Mouse (Mus musculus): ENCODE measurements at regions not wholly inside any gene's neighbourhood (a gene's known extent, or its start where the extent isn't known, plus 50 kb on each side); places are given as distances from the start of the nearest gene placed in this dataset.

DNA sequence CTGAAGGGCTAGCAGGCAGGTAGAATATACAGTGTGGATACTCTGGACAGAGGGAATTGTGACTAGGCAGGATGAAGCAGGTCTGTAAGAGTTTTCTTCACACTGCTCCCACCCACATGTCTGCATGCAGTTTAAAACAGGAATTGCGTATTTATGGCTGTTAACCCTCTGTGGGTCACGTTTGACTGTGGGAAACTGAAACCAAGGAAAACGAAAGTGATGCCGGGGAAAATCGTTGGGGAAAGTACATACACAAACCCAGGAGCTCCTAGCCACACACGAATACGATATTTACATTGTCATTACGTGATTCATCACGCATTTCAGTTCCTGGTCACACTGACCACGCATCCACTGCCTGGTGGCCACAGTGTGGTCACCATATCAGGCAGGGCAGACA is 170.6 kb upstream of the Spdye4c start:
- no peaks in the 10 kb centered on the region for H3K36me3 ChIP-seq (ENCODE audit: insufficient read depth, low read length)
- no peaks in the 10 kb centered on the region for H3K9me3 ChIP-seq (replicated peaks; ENCODE audit: low read length)
- no peak overlapping the region for H3K9ac ChIP-seq (ENCODE audit: low read depth, low read length)
- TF ChIP-seq CTCF (IDR thresholded peaks at IDR 0.05; ENCODE audit: low read depth), result no peak
- H3K4me2 ChIP-seq (ENCODE audit: low read length), result no peak overlapping the region
- WGBS, result 47% methylated on average over 10 of the region's 10 CpGs
- no peaks in the 10 kb centered on the region for H3K4me1 ChIP-seq (replicated peaks; ENCODE audit: insufficient read depth, low read length)
- no peak overlapping the region for H3K27ac ChIP-seq
- DNase-seq (ENCODE audit: low spot score) (no peak), ATAC-seq (replicated peaks; ENCODE audit: low FRiP score, low read depth) (no peak)
- H3K4me3 ChIP-seq (replicated peaks; ENCODE audit: low read depth, low read length), result no peak overlapping the region
- H3K27me3 ChIP-seq (ENCODE audit: insufficient read depth, low read length), result no peaks in the 10 kb centered on the region

DNA sequence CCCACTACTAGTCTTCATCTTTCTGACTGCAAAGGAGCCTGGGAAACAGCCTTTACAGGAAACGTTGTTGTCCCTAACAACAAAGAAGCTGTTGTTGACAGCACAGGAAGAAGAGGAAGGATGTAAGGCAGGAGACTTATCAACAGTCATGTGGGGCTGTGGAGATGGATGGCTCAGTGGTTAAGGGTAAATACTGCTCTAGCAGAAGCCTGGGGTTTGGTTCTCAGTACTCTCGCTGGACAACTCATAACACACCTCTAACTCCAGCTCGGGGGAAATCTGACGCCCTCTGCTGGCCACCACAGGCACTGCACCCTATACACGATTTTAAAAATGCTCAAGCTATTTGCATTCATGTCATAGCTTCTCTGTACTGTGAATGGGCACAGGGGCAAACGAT is 168.3 kb upstream of the Spdye4c start:
- DNase-seq (ENCODE audit: low spot score), result no peak
- peak; percentile 63 for TF ChIP-seq CTCF (IDR thresholded peaks at IDR 0.05; ENCODE audit: low read depth)
- H3K4me3 ChIP-seq (replicated peaks; ENCODE audit: low read depth, low read length), result no peak overlapping the region
- no peak for ATAC-seq (replicated peaks; ENCODE audit: low FRiP score, low read depth)
- no peaks in the 10 kb centered on the region for H3K9me3 ChIP-seq (replicated peaks; ENCODE audit: low read length)
- no peaks in the 10 kb centered on the region for H3K36me3 ChIP-seq (ENCODE audit: insufficient read depth, low read length)
- no peaks in the 10 kb centered on the region for H3K27me3 ChIP-seq (ENCODE audit: insufficient read depth, low read length)
- H3K4me2 ChIP-seq (ENCODE audit: low read length), result no peak overlapping the region
- H3K27ac ChIP-seq, result no peak overlapping the region
- H3K9ac ChIP-seq (ENCODE audit: low read depth, low read length), result no peak overlapping the region
- WGBS, result 54% methylated on average over 6 of the region's 6 CpGs
- H3K4me1 ChIP-seq (replicated peaks; ENCODE audit: insufficient read depth, low read length), result 0 out of 2 replicates have a peak, but pooled peaks cover under 1% of the 10 kb centered on the region

DNA sequence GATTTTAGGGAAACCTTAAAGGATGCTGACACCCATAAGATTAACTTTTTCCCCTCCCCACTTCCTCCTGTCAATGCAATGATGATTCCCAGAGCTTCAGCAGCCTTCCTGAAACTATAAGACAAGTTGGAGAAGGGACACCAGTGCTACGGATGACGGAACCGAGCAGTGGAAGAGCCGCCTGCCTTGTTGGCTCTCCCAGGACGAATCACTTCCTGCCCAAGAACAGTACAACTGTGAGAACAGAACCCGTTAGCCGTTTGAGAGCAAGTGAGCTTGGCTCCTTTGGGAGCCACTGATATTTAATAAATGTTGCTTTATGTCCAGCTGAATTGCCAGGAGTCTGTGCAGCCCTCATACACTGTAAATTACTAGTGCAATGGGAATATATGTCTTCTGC is 166.8 kb upstream of the Spdye4c start:
- Histone ChIP-seq H3K4me1 (replicated peaks; ENCODE audit: insufficient read depth, low read length) (peaks cover 8% of the 10 kb centered on the region; the same call in 1 of the 2 replicates), H3K27me3 (ENCODE audit: insufficient read depth, low read length) (no peaks in the 10 kb centered on the region), H3K9ac (ENCODE audit: low read depth, low read length) (no peak overlapping the region), H3K4me3 (replicated peaks; ENCODE audit: low read depth, low read length) (no peak overlapping the region), H3K4me2 (ENCODE audit: low read length) (no peak overlapping the region), H3K9me3 (replicated peaks; ENCODE audit: low read length) (no peaks in the 10 kb centered on the region), H3K27ac (no peak overlapping the region), H3K36me3 (ENCODE audit: insufficient read depth, low read length) (no peaks in the 10 kb centered on the region)
- ATAC-seq (replicated peaks; ENCODE audit: low FRiP score, low read depth) (no peak), DNase-seq (ENCODE audit: low spot score) (no peak)
- 44% methylated on average over 7 of the region's 7 CpGs for WGBS
- no peak for TF ChIP-seq CTCF (IDR thresholded peaks at IDR 0.05; ENCODE audit: low read depth)

DNA sequence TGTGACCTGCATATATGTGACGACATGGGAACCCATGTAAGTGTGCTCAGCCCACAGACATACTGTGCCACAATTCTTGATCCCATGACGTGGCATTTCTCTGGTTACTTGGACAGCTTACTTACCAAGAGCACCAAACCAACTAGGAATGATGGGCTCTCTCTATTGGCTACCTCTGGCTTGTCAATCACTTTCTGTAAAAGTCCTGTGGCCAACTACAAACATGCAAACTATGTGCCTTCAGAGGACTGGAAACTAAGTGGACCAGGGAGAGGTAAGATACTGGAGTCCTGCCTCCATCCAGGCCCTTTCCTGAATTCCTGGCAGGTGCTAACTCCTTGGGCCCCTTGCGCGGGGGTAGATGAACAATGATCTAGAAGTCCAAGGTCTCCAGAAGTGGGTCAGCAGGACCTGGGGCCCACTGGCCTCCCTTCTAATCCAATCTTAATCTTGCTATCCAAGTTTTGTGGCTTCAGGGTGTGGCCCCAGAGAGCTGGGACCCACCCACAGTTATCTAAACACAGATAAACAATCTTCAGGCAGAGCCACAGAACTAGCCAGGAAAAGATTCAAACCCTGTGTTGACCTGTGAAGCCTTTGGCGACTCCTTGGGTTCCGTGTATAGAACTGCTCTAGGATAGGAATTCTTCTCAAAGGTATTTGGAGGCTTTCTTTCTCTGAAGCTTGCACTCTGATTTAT is 163.7 kb upstream of the Spdye4c start:
- WGBS, result 82% methylated on average over 6 of the region's 6 CpGs
- no peaks in the 10 kb centered on the region for H3K36me3 ChIP-seq (ENCODE audit: insufficient read depth, low read length)
- no peak overlapping the region for H3K4me2 ChIP-seq (ENCODE audit: low read length)
- TF ChIP-seq CTCF (IDR thresholded peaks at IDR 0.05; ENCODE audit: low read depth), result no peak
- H3K4me3 ChIP-seq (replicated peaks; ENCODE audit: low read depth, low read length), result no peak overlapping the region
- peaks cover 8% of the 10 kb centered on the region; the same call in 1 of the 2 replicates for H3K4me1 ChIP-seq (replicated peaks; ENCODE audit: insufficient read depth, low read length)
- DNase-seq (ENCODE audit: low spot score) (no peak), ATAC-seq (replicated peaks; ENCODE audit: low FRiP score, low read depth) (no peak)
- no peaks in the 10 kb centered on the region for H3K9me3 ChIP-seq (replicated peaks; ENCODE audit: low read length)
- no peak overlapping the region for H3K27ac ChIP-seq
- no peaks in the 10 kb centered on the region for H3K27me3 ChIP-seq (ENCODE audit: insufficient read depth, low read length)
- H3K9ac ChIP-seq (ENCODE audit: low read depth, low read length), result no peak overlapping the region

DNA sequence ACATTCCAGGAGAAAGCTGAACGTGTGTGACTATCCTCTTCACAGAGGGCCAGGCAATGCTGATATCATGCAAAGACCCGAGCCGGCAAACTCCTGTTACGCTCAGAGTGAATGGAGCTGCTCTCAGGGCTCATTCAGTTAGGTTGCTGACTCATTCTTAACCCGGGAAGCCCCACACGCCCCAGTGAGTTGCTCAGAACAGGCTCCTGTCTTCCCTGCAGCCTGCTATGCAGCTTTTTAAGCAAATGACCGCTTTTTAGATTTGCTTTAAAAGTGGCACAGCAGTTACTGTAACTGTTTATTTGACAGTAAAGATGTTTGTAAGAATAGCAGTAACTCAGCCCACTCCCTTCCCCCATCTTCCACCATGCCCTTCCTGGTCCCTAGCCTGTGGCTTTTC is 162.9 kb upstream of the Spdye4c start:
- no peak for ATAC-seq (replicated peaks; ENCODE audit: low FRiP score, low read depth)
- 18% methylated on average over 7 of the region's 7 CpGs for WGBS
- no peak overlapping the region for H3K27ac ChIP-seq
- no peak overlapping the region for H3K4me3 ChIP-seq (replicated peaks; ENCODE audit: low read depth, low read length)
- H3K27me3 ChIP-seq (ENCODE audit: insufficient read depth, low read length), result no peaks in the 10 kb centered on the region
- peak overlapping the region; percentile 42 for H3K4me2 ChIP-seq (ENCODE audit: low read length)
- no peak overlapping the region for H3K9ac ChIP-seq (ENCODE audit: low read depth, low read length)
- no peaks in the 10 kb centered on the region for H3K36me3 ChIP-seq (ENCODE audit: insufficient read depth, low read length)
- TF ChIP-seq CTCF (IDR thresholded peaks at IDR 0.05; ENCODE audit: low read depth), result no peak
- peaks cover 8% of the 10 kb centered on the region; the same call in 1 of the 2 replicates for H3K4me1 ChIP-seq (replicated peaks; ENCODE audit: insufficient read depth, low read length)
- H3K9me3 ChIP-seq (replicated peaks; ENCODE audit: low read length), result no peaks in the 10 kb centered on the region
- DNase-seq (ENCODE audit: low spot score), result no peak

DNA sequence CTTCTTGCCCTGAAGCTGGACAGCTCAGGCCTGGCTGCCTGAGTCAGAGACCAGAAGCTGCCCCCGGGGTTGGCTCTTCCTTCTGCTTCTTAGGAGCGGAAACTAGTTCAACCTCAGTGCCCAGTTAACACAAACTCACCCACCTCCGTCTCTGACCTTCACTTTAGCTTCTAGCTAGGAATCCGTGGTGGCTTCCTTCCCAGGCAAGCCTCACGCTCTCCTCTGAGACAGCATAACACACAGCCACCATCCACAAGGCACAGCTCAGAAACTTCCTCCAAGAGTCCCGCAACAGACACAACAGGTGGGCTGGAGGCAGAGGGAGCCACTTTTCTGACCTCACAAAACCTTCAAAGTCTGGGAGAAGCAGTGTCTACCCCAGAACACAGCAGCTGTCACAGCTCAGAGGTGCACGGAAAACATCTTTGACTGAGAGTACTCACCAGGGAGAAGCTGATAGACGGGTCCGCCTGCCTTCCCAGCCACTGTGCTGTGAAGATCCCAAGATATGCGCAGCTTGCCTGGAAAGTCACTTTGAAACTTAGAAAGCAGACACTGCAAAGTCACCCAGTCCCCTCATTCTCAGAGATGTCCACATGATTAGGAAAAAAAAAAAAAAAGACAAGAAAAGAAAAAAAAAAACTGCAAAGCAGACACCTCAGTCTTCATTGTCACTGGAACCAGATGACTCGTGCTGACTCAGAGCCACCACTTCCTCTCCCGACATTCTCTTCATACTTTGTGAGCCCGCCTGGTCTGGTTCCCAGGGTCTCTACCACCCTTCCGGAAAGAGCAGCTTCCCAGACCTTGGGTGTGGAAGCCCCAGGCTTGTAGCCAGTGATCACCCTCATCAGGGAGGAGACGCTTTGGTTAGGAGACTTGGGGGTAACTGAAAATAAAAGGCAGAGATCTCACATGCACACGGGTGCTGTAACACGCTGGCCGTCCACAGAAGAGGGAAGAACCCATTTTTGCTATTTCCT is 162.1 kb upstream of the Spdye4c start:
- WGBS, result 30% methylated on average over 18 of the region's 18 CpGs
- ATAC-seq (replicated peaks; ENCODE audit: low FRiP score, low read depth) (no peak), DNase-seq (ENCODE audit: low spot score) (peak; percentile 57)
- Histone ChIP-seq H3K9ac (ENCODE audit: low read depth, low read length) (0 out of 2 replicates have a peak overlapping the region, but pooled peaks have one; percentile 20), H3K27ac (peak overlapping the region; percentile 55; the same call in 1 of the 2 replicates), H3K36me3 (ENCODE audit: insufficient read depth, low read length) (no peaks in the 10 kb centered on the region), H3K9me3 (replicated peaks; ENCODE audit: low read length) (no peaks in the 10 kb centered on the region), H3K27me3 (ENCODE audit: insufficient read depth, low read length) (no peaks in the 10 kb centered on the region), H3K4me1 (replicated peaks; ENCODE audit: insufficient read depth, low read length) (peaks cover 8% of the 10 kb centered on the region; the same call in 1 of the 2 replicates), H3K4me2 (ENCODE audit: low read length) (peak overlapping the region; percentile 42), H3K4me3 (replicated peaks; ENCODE audit: low read depth, low read length) (no peak overlapping the region)
- TF ChIP-seq CTCF (IDR thresholded peaks at IDR 0.05; ENCODE audit: low read depth), result no peak

Measured in kidney, postnatal 0 days (tissue).